Mouse (Mus musculus) frontal cortex, postnatal 25 days (tissue): ENCODE measurements at regions not wholly inside any gene's neighbourhood (a gene's known extent, or its start where the extent isn't known, plus 50 kb on each side); places are given as distances from the start of the nearest gene placed in this dataset.
A peak's percentile ranks its signal among the peaks of the same experiment; 100 is the strongest.

Experiments
- DNase-seq, 2 experiments: peaks; one replicate each; pipeline ENCODE4 v3.0.0; 2022; ENCODE audit warnings: low spot score in 2 of 2

- no peak for DNase-seq
Observed at GRCm38 (mm10) chr13:112071209-112071955, 216.9 kb upstream of the Ankrd55 start.

GRCm38 (mm10) chr13:112071956-112072314 lies 216.3 kb upstream of the Ankrd55 start:
- no peak for DNase-seq

- no peak for DNase-seq
Observed at GRCm38 (mm10) chr13:112073519-112074406, 214.5 kb upstream of the Ankrd55 start.

GRCm38 (mm10) chr13:112075847-112076479 lies 212.3 kb upstream of the Ankrd55 start:
- DNase-seq, result no peak

- DNase-seq, result no peak
Observed at GRCm38 (mm10) chr13:112078088-112078487, 210.2 kb upstream of the Ankrd55 start.

- no peak for DNase-seq
Observed at GRCm38 (mm10) chr13:112081935-112082334, 206.3 kb upstream of the Ankrd55 start.

GRCm38 (mm10) chr13:112084484-112085278 lies 203.6 kb upstream of the Ankrd55 start:
- DNase-seq, result no peak

- DNase-seq, result no peak
Observed at GRCm38 (mm10) chr13:112088312-112088771, 199.9 kb upstream of the Ankrd55 start.

- no peak for DNase-seq
Observed at GRCm38 (mm10) chr13:112090737-112091136, 197.5 kb upstream of the Ankrd55 start.

- no peak for DNase-seq
Observed at GRCm38 (mm10) chr13:112095595-112096139, 192.6 kb upstream of the Ankrd55 start.

GRCm38 (mm10) chr13:112099953-112100591 lies 188.2 kb upstream of the Ankrd55 start:
- DNase-seq, result no peak

- DNase-seq, result peak in 1 of 2 experiments; percentile 11
Observed at GRCm38 (mm10) chr13:112100592-112101420, 187.4 kb upstream of the Ankrd55 start.

- DNase-seq, result no peak
Observed at GRCm38 (mm10) chr13:112101421-112101756, 186.9 kb upstream of the Ankrd55 start.

GRCm38 (mm10) chr13:112105953-112106352 lies 182.3 kb upstream of the Ankrd55 start:
- DNase-seq, result no peak

- DNase-seq, result no peak
Observed at GRCm38 (mm10) chr13:112114741-112115201, 173.5 kb upstream of the Ankrd55 start.

GRCm38 (mm10) chr13:112116101-112116726 lies 172.0 kb upstream of the Ankrd55 start:
- DNase-seq, result no peak

- DNase-seq, result no peak
Observed at GRCm38 (mm10) chr13:112118564-112118963, 169.7 kb upstream of the Ankrd55 start.

GRCm38 (mm10) chr13:112119611-112120041 lies 168.6 kb upstream of the Ankrd55 start:
- no peak for DNase-seq

- no peak for DNase-seq
Observed at GRCm38 (mm10) chr13:112120346-112120745, 167.9 kb upstream of the Ankrd55 start.
